9 mouse cellular contexts compared by ENCODE assay signal in the genomic region with DNA sequence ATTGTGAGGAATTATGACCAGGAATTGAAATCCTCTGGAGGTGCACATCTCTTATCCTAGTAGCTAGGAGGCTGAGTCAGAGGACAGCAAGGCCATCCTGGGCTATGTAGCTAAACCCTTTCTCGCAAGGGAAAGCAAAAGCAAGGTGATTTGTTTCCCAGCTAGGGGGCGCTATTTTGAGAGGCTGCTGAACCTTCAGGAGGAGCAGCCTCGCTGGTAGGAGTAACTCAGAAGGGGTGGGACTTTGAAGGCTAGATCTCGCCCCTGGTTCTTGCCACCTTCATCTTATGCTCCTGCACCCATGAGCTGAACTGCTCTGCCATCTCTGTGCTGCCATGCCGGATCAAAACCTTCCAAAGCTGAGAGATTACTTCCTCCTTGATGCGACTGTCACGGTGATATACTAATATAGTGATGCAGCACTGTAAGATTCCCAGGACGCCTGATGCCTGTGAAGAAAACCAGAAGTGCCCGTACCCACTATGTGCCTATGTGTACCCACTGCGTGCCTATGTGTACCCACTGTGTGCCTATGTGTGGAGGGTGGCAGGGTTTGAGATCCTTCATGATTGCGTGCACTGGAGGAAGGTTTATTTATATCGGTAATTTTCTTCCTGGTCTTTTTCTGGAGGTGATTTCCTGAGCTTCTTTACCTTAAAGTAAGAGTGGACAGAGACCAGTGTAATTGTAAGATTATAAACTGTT. TPM values are rescaled to one million over a fixed set of nuclear protein-coding genes. Genes with fewer than 3 reads are reported as not detected.
DNase-seq lines count a peak whose midpoint lies in the region; ATAC-seq and TF ChIP-seq lines count a peak whose summit lies in the region.
"Had no signal": no experiment of that assay in that cellular context is flagged by ENCODE, and none has a peak within 500 bp of the region (broad histone marks: within the 10 kb centered on the region; RNA-seq: fewer than 3 reads in every experiment).

No protein-coding gene starts in this region.

- H3K27ac ChIP-seq in kidney, postnatal 0 days, result no peak overlapping the region
- no peak overlapping the region for H3K27ac ChIP-seq in midbrain, embryonic 14.5 days (replicated peaks; ENCODE audit: low read depth, low read length)

- H3K4me2 ChIP-seq in kidney, postnatal 0 days (ENCODE audit: low read length), result no peak overlapping the region
- H3K4me2 ChIP-seq in midbrain, embryonic 14.5 days (ENCODE audit: low read length), result no peak overlapping the region

- no peaks in the 10 kb centered on the region for H3K9me3 ChIP-seq in kidney, postnatal 0 days (replicated peaks; ENCODE audit: low read length)
- no peaks in the 10 kb centered on the region for H3K9me3 ChIP-seq in E14TG2a.4 (ENCODE audit: low read length)
- no peaks in the 10 kb centered on the region for H3K9me3 ChIP-seq in midbrain, embryonic 14.5 days (ENCODE audit: control insufficient read depth, low read length)

- no peaks in the 10 kb centered on the region for H3K27me3 ChIP-seq in kidney, postnatal 0 days (ENCODE audit: insufficient read depth, low read length)
- H3K27me3 ChIP-seq in E14TG2a.4 (ENCODE audit: insufficient read depth, low read length), result peaks cover 4% of the 10 kb centered on the region
- H3K27me3 ChIP-seq in midbrain, embryonic 14.5 days (ENCODE audit: control insufficient read depth, insufficient read depth, low read length), result no peaks in the 10 kb centered on the region

- peak; percentile 46 for TF ChIP-seq CTCF in kidney, postnatal 0 days (IDR thresholded peaks at IDR 0.05; ENCODE audit: low read depth)
- TF ChIP-seq CTCF in E14TG2a.4 (conservative IDR thresholded peaks at IDR 0.05; ENCODE audit: low read length), result peak; percentile 49

- DNase-seq in kidney, postnatal 0 days (ENCODE audit: low spot score), result no peak
- no peak for DNase-seq in kidney, postnatal 14 days
- DNase-seq in R1 (ENCODE audit: low read depth, low spot score), result peak; percentile 67
- no peak for DNase-seq in adipocyte (ENCODE audit: low spot score)
- DNase-seq in midbrain, embryonic 14.5 days, result no peak

- H3K4me3 ChIP-seq in kidney, postnatal 0 days (replicated peaks; ENCODE audit: low read depth, low read length), result no peak overlapping the region
- no peak overlapping the region for H3K4me3 ChIP-seq in E14TG2a.4 (replicated peaks; ENCODE audit: low read length)
- H3K4me3 ChIP-seq in midbrain, embryonic 14.5 days (replicated peaks; ENCODE audit: low read depth, low read length), result no peak overlapping the region

- H3K4me1 ChIP-seq in kidney, postnatal 0 days (replicated peaks; ENCODE audit: insufficient read depth, low read length), result no peaks in the 10 kb centered on the region
- H3K4me1 ChIP-seq in E14TG2a.4 (replicated peaks; ENCODE audit: low read depth, low read length), result no peaks in the 10 kb centered on the region
- H3K4me1 ChIP-seq in midbrain, embryonic 14.5 days (ENCODE audit: control insufficient read depth, insufficient read depth, low read length), result no peaks in the 10 kb centered on the region

- WGBS in kidney, postnatal 0 days, result 84% methylated on average over 12 of the region's 12 CpGs
- WGBS in midbrain, embryonic 14.5 days, result 84% methylated on average over 12 of the region's 12 CpGs

- no peaks in the 10 kb centered on the region for H3K36me3 ChIP-seq in kidney, postnatal 0 days (ENCODE audit: insufficient read depth, low read length)
- H3K36me3 ChIP-seq in E14TG2a.4 (ENCODE audit: insufficient read depth, low read length), result no peaks in the 10 kb centered on the region
- H3K36me3 ChIP-seq in midbrain, embryonic 14.5 days (ENCODE audit: control insufficient read depth, insufficient read depth, low read length), result no peaks in the 10 kb centered on the region

- ATAC-seq in kidney, postnatal 0 days (replicated peaks; ENCODE audit: low FRiP score, low read depth), result no peak
- peak; percentile 25; the same call in 1 of the 2 replicates for ATAC-seq in megakaryocyte-erythroid progenitor cell, adult 5-6 weeks (replicated peaks; ENCODE audit: low FRiP score, low TSS enrichment, poor library complexity, severe bottlenecking)
- no peak for ATAC-seq in midbrain, embryonic 14.5 days (ENCODE audit: low FRiP score, low TSS enrichment)

- H3K9ac ChIP-seq in kidney, postnatal 0 days (ENCODE audit: low read depth, low read length), result no peak overlapping the region
- no peak overlapping the region for H3K9ac ChIP-seq in midbrain, embryonic 14.5 days (replicated peaks; ENCODE audit: low read length)

RNA-seq across cellular contexts. Expression of gene Il21, which starts 52.2 kb away (rescaled TPM):
- polyA plus RNA-seq in kidney, postnatal 0 days (2015; fragmentation: Nextera tagmentation; extraction: Ambion mirVana), result not detected in 2 replicates
- not detected in 2 replicates for total RNA-seq in megakaryocyte-erythroid progenitor cell, adult 5-6 weeks (2014; fragmentation: Nextera tagmentation)
- total RNA-seq in megakaryocyte-erythroid progenitor cell, adult 5-6 weeks (2017), result not detected in 2 replicates
- not detected in 2 replicates for polyA plus RNA-seq in midbrain, embryonic 14.5 days (2014; fragmentation: Nextera tagmentation; extraction: Ambion mirVana)
- polyA plus RNA-seq: frontal cortex, adult 2 months; limb, embryonic 11.5 days had no signal

RNA-seq across cellular contexts. Expression of gene Il2, which starts 54.4 kb away (rescaled TPM):
- polyA plus RNA-seq in kidney, postnatal 0 days (2015; fragmentation: Nextera tagmentation; extraction: Ambion mirVana), result 0.46 and 0.61 TPM in 2 replicates
- not detected in 2 replicates for total RNA-seq in megakaryocyte-erythroid progenitor cell, adult 5-6 weeks (2014; fragmentation: Nextera tagmentation)
- not detected in 2 replicates for total RNA-seq in megakaryocyte-erythroid progenitor cell, adult 5-6 weeks (2017)
- polyA plus RNA-seq in midbrain, embryonic 14.5 days (2014; fragmentation: Nextera tagmentation; extraction: Ambion mirVana), result 0.46 and 0.62 TPM in 2 replicates
